Mouse (Mus musculus) olfactory bulb, adult 2 months (tissue): Measurements from ENCODE around the gene Ccdc85b.

ENCODE experiments used
- CTCF ChIP-seq: fragments of 200-500 bp; IDR thresholded peaks from 2 replicates; pipeline ENCODE4 v1.5.1; 2012; ENCODE audit warnings: low read depth, mild to moderate bottlenecking, low read length, moderate library complexity; ENCODE audit not compliant: insufficient read depth
- POLR2A ChIP-seq: fragments of 200-500 bp; IDR thresholded peaks from 2 replicates; pipeline ENCODE4 v1.6.1; 2012; ENCODE audit warnings: mild to moderate bottlenecking, low read depth, low read length, moderate library complexity; ENCODE audit not compliant: insufficient read depth

GRCm38 (mm10) chr19:5432992-5433852, 24.5 kb downstream of the Ccdc85b start:
- TF ChIP-seq POLR2A (no peak), CTCF (no peak)
